Mouse (Mus musculus): ENCODE results near the gene Rapgef6. TPM values are rescaled to one million over a fixed set of nuclear protein-coding genes. Genes with fewer than 3 reads are reported as not detected.

Rapgef6 gene
- polyA plus RNA-seq, 1 experiment from 2014 or later = 23.9 TPM

GRCm38 (mm10) chr11:54530391-54530790, 7.7 kb downstream of the Rapgef6 start:
- no peak for DNase-seq
- ATAC-seq (ENCODE audit: low read depth) = no peak
- Histone ChIP-seq H3K36me3 (no peaks in the 10 kb centered on the region), H3K4me3 (replicated peaks) (no peak overlapping the region), H3K27ac (no peak overlapping the region), H3K9ac (no peak overlapping the region), H3K4me1 (replicated peaks) (peaks cover 68% of the 10 kb centered on the region), H3K27me3 (no peaks in the 10 kb centered on the region), H3K4me2 (no peak overlapping the region), H3K9me3 (replicated peaks) (no peaks in the 10 kb centered on the region)
- 69% methylated on average over 1 of the region's 1 CpGs for WGBS (ENCODE audit: insufficient replicate concordance)

- Histone ChIP-seq H3K4me2 (no peak overlapping the region), H3K27ac (no peak overlapping the region)
- WGBS (ENCODE audit: insufficient replicate concordance) = 48% methylated on average over 1 of the region's 1 CpGs
Observed at GRCm38 (mm10) chr11:54530916-54531315, 8.3 kb downstream of the Rapgef6 start.

GRCm38 (mm10) chr11:54533834-54534233, 11.2 kb downstream of the Rapgef6 start:
- peaks cover 59% of the 10 kb centered on the region for H3K4me1 ChIP-seq (replicated peaks)
- no peak overlapping the region for H3K27ac ChIP-seq
- no peaks in the 10 kb centered on the region for H3K27me3 ChIP-seq
- H3K4me3 ChIP-seq (replicated peaks) = no peak overlapping the region
- no peak overlapping the region for H3K4me2 ChIP-seq
- H3K9ac ChIP-seq = no peak overlapping the region
- no peak for ATAC-seq (ENCODE audit: low read depth)
- H3K9me3 ChIP-seq (replicated peaks) = no peaks in the 10 kb centered on the region
- no peak for DNase-seq
- 27% methylated on average over 2 of the region's 2 CpGs for WGBS (ENCODE audit: insufficient replicate concordance)
- no peaks in the 10 kb centered on the region for H3K36me3 ChIP-seq

More at GRCm38 (mm10) chr11:54530916-54531315, 8.3 kb downstream of the Rapgef6 start:
- no peak for DNase-seq
- H3K4me3 ChIP-seq (replicated peaks) = no peak overlapping the region
- peaks cover 70% of the 10 kb centered on the region for H3K4me1 ChIP-seq (replicated peaks)
- H3K36me3 ChIP-seq = no peaks in the 10 kb centered on the region
- no peak overlapping the region for H3K9ac ChIP-seq
- H3K9me3 ChIP-seq (replicated peaks) = no peaks in the 10 kb centered on the region
- ATAC-seq (ENCODE audit: low read depth) = no peak
- H3K27me3 ChIP-seq = no peaks in the 10 kb centered on the region

- H3K9ac ChIP-seq = no peak overlapping the region
- H3K4me3 ChIP-seq (replicated peaks) = no peak overlapping the region
- WGBS (ENCODE audit: insufficient replicate concordance) = 25% methylated on average over 6 of the region's 6 CpGs
- H3K27ac ChIP-seq = no peak overlapping the region
- no peaks in the 10 kb centered on the region for H3K27me3 ChIP-seq
- ATAC-seq (ENCODE audit: low read depth) (peak; percentile 60), DNase-seq (peak; percentile 70)
- peaks cover 61% of the 10 kb centered on the region for H3K4me1 ChIP-seq (replicated peaks)
- H3K36me3 ChIP-seq = no peaks in the 10 kb centered on the region
- H3K9me3 ChIP-seq (replicated peaks) = no peaks in the 10 kb centered on the region
- no peak overlapping the region for H3K4me2 ChIP-seq
Observed at GRCm38 (mm10) chr11:54534871-54535270, 12.2 kb downstream of the Rapgef6 start.

GRCm38 (mm10) chr11:54539031-54539430, 16.4 kb downstream of the Rapgef6 start:
- DNase-seq (no peak), ATAC-seq (ENCODE audit: low read depth) (no peak)
- Histone ChIP-seq H3K27ac (no peak overlapping the region), H3K27me3 (no peaks in the 10 kb centered on the region), H3K4me1 (replicated peaks) (peaks cover 67% of the 10 kb centered on the region), H3K9ac (no peak overlapping the region), H3K36me3 (no peaks in the 10 kb centered on the region), H3K4me2 (no peak overlapping the region), H3K9me3 (replicated peaks) (no peaks in the 10 kb centered on the region), H3K4me3 (replicated peaks) (no peak overlapping the region)
- 69% methylated on average over 2 of the region's 2 CpGs for WGBS (ENCODE audit: insufficient replicate concordance)

- WGBS (ENCODE audit: insufficient replicate concordance) = 76% methylated on average over 2 of the region's 2 CpGs
- ATAC-seq (ENCODE audit: low read depth) = no peak
- H3K9me3 ChIP-seq (replicated peaks) = no peaks in the 10 kb centered on the region
- peaks cover 71% of the 10 kb centered on the region for H3K4me1 ChIP-seq (replicated peaks)
- H3K27ac ChIP-seq = no peak overlapping the region
- H3K27me3 ChIP-seq = no peaks in the 10 kb centered on the region
- no peak overlapping the region for H3K4me2 ChIP-seq
- H3K9ac ChIP-seq = no peak overlapping the region
- no peak for DNase-seq
- 0 out of 2 replicates have a peak, but pooled peaks cover 3% of the 10 kb centered on the region for H3K36me3 ChIP-seq
- H3K4me3 ChIP-seq (replicated peaks) = no peak overlapping the region
Observed at GRCm38 (mm10) chr11:54539486-54539885, 16.8 kb downstream of the Rapgef6 start.

- H3K4me2 ChIP-seq = no peak overlapping the region
- peaks cover 69% of the 10 kb centered on the region for H3K4me1 ChIP-seq (replicated peaks)
- no peak overlapping the region for H3K27ac ChIP-seq
- H3K9ac ChIP-seq = no peak overlapping the region
- H3K27me3 ChIP-seq = no peaks in the 10 kb centered on the region
- H3K4me3 ChIP-seq (replicated peaks) = no peak overlapping the region
- 0 out of 2 replicates have a peak, but pooled peaks cover 3% of the 10 kb centered on the region for H3K36me3 ChIP-seq
- ATAC-seq (ENCODE audit: low read depth) (no peak), DNase-seq (no peak)
- no peaks in the 10 kb centered on the region for H3K9me3 ChIP-seq (replicated peaks)
Observed at GRCm38 (mm10) chr11:54540328-54540727, 17.7 kb downstream of the Rapgef6 start.

- ATAC-seq (ENCODE audit: low read depth) = peak; percentile 86
- no peaks in the 10 kb centered on the region for H3K27me3 ChIP-seq
- peak overlapping the region; percentile 72; the same call in 1 of the 2 replicates for H3K27ac ChIP-seq
- peaks cover 8% of the 10 kb centered on the region; the same call in 1 of the 2 replicates for H3K36me3 ChIP-seq
- H3K4me1 ChIP-seq (replicated peaks) = peaks cover 64% of the 10 kb centered on the region
- no peak for DNase-seq
- no peak overlapping the region for H3K4me3 ChIP-seq (replicated peaks)
- H3K9ac ChIP-seq = no peak overlapping the region
- H3K9me3 ChIP-seq (replicated peaks) = no peaks in the 10 kb centered on the region
- peak overlapping the region; percentile 41 for H3K4me2 ChIP-seq
Observed at GRCm38 (mm10) chr11:54542414-54542813, 19.8 kb downstream of the Rapgef6 start.

GRCm38 (mm10) chr11:54554970-54555369, 32.3 kb downstream of the Rapgef6 start:
- Histone ChIP-seq H3K4me1 (replicated peaks) (no peaks in the 10 kb centered on the region), H3K4me2 (no peak overlapping the region), H3K36me3 (peaks cover 2% of the 10 kb centered on the region; the same call in 1 of the 2 replicates), H3K9ac (no peak overlapping the region), H3K27me3 (no peaks in the 10 kb centered on the region), H3K9me3 (replicated peaks) (no peaks in the 10 kb centered on the region), H3K27ac (no peak overlapping the region), H3K4me3 (replicated peaks) (no peak overlapping the region)
- 79% methylated on average over 2 of the region's 2 CpGs for WGBS (ENCODE audit: insufficient replicate concordance)
- DNase-seq (no peak), ATAC-seq (ENCODE audit: low read depth) (no peak)

- DNase-seq (no peak), ATAC-seq (ENCODE audit: low read depth) (no peak)
- Histone ChIP-seq H3K27ac (no peak overlapping the region), H3K4me2 (no peak overlapping the region), H3K9me3 (replicated peaks) (no peaks in the 10 kb centered on the region), H3K9ac (no peak overlapping the region), H3K27me3 (no peaks in the 10 kb centered on the region), H3K36me3 (no peaks in the 10 kb centered on the region), H3K4me1 (replicated peaks) (no peaks in the 10 kb centered on the region), H3K4me3 (replicated peaks) (no peak overlapping the region)
- 81% methylated on average over 5 of the region's 5 CpGs for whole genome bisulfite sequencing (ENCODE audit: insufficient replicate concordance)
Observed at GRCm38 (mm10) chr11:54562761-54563160, 40.1 kb downstream of the Rapgef6 start.

GRCm38 (mm10) chr11:54567959-54568358, 45.3 kb downstream of the Rapgef6 start:
- DNase-seq = no peak

GRCm38 (mm10) chr11:54574741-54575140, 52.1 kb downstream of the Rapgef6 start:
- WGBS (ENCODE audit: insufficient replicate concordance) = 79% methylated on average over 2 of the region's 2 CpGs
- H3K27ac ChIP-seq = no peak overlapping the region
- no peak overlapping the region for H3K4me3 ChIP-seq (replicated peaks)
- H3K9me3 ChIP-seq (replicated peaks) = no peaks in the 10 kb centered on the region
- no peak overlapping the region for H3K9ac ChIP-seq
- H3K4me1 ChIP-seq (replicated peaks) = 0 out of 2 replicates have a peak, but pooled peaks cover 3% of the 10 kb centered on the region
- no peaks in the 10 kb centered on the region for H3K27me3 ChIP-seq
- peaks cover 7% of the 10 kb centered on the region; the same call in 1 of the 2 replicates for H3K36me3 ChIP-seq
- ATAC-seq (ENCODE audit: low read depth) (no peak), DNase-seq (no peak)
- H3K4me2 ChIP-seq = no peak overlapping the region

More at GRCm38 (mm10) chr11:54567959-54568358, 45.3 kb downstream of the Rapgef6 start:
- Histone ChIP-seq H3K36me3 (no peaks in the 10 kb centered on the region), H3K27me3 (no peaks in the 10 kb centered on the region), H3K4me1 (replicated peaks) (no peaks in the 10 kb centered on the region), H3K27ac (no peak overlapping the region), H3K4me2 (no peak overlapping the region), H3K9ac (no peak overlapping the region), H3K9me3 (replicated peaks) (no peaks in the 10 kb centered on the region), H3K4me3 (replicated peaks) (no peak overlapping the region)
- ATAC-seq (ENCODE audit: low read depth) = no peak
- WGBS (ENCODE audit: insufficient replicate concordance) = 51% methylated on average over 1 of the region's 1 CpGs
